Mouse (Mus musculus) kidney, postnatal 36 days (tissue): ENCODE measurements around the gene Mfsd4b1.

Experiments
- DNase-seq, 2 experiments: peaks; one replicate each; pipeline ENCODE4 v3.0.0; 2021 to 2022; ENCODE audit warnings: mixed read lengths in 2 of 2

The Mfsd4b1 gene

GRCm38 (mm10) chr10:40024554-40025428 lies at the start of gene Mfsd4b1:
Mfsd4b1 (minus strand) TSS chr10:40025268.
- peak; percentile 94 to 98 for DNase-seq

GRCm38 (mm10) chr10:40073608-40074007 lies 48.5 kb upstream of the Mfsd4b1 start:
- DNase-seq: peak; percentile 44 to 57

- DNase-seq: no peak
Observed at GRCm38 (mm10) chr10:40070684-40071083, 45.6 kb upstream of the Mfsd4b1 start.

DNA sequence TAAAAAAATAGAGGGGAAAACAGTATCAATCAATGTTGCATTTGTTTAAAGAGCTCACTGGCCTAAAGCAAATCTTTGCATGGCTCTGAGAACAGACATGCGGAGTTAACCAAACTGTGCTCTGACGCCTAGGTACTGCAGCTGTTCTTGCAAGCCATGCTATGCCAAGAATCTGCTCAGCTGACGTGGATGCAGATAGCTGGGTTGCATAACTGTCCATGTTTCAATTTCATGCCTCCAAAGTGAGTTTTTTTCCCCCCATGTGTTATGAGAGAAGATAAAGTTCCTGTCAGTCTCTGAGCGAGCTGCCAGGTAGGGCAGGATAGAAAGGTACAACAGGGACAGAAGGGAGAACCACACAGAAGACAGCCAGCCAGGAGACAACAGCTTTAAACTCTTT lies 44.2 kb upstream of the Mfsd4b1 start:
- peak in 1 of 2 experiments; percentile 63 for DNase-seq

- peak in 1 of 2 experiments; percentile 61 for DNase-seq
Observed at GRCm38 (mm10) chr10:40068595-40068994, 43.5 kb upstream of the Mfsd4b1 start.

GRCm38 (mm10) chr10:40067529-40067928 lies 42.5 kb upstream of the Mfsd4b1 start:
- no peak for DNase-seq

DNA sequence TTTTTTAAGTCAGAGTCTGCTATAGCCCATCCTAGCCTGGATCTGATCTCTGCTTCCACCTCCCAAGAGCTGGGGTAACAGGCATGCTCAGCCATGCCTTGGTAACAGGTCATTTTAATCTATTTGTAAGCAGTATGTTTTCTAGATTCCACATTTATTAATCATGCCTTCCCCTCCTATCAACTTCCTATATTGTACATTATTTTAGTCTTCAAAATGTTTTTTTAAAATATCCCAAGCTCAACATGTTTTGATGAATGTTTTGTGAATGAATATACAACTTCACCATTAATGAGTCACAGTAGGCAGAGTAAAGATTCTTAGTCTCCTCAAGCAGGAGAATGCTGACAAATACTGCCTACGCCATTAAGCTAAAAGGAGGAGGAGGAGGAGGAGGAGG lies 42.0 kb upstream of the Mfsd4b1 start:
- DNase-seq: no peak

- DNase-seq: no peak
Observed at GRCm38 (mm10) chr10:40065357-40065756, 40.3 kb upstream of the Mfsd4b1 start.

- peak; percentile 81 to 86 for DNase-seq
Observed at GRCm38 (mm10) chr10:40063291-40063890, 38.3 kb upstream of the Mfsd4b1 start.

DNA sequence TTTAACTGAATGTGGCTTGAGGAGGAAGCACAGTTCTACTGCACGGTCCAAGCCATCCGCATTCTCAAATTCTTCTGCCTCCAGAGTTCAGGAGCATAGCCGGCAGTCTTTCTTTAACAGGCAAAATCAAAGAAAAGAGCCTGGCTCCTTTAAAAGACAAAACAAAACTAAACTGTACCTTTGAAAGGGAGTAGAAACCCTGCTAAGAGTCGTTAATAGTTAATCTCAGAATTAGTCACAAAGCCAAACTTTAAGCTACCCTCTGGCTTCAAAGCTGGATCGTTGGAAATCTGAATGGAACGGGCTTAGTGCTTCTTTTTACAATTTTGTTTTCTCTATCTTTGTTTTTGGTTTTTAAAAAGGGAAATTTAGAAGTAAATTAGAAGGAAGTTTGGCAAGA lies 37.7 kb upstream of the Mfsd4b1 start:
- peak in 1 of 2 experiments; percentile 61 for DNase-seq

- no peak for DNase-seq
Observed at GRCm38 (mm10) chr10:40061926-40062325, 36.9 kb upstream of the Mfsd4b1 start.

GRCm38 (mm10) chr10:40058786-40059120 lies 33.7 kb upstream of the Mfsd4b1 start:
- DNase-seq: no peak

DNA sequence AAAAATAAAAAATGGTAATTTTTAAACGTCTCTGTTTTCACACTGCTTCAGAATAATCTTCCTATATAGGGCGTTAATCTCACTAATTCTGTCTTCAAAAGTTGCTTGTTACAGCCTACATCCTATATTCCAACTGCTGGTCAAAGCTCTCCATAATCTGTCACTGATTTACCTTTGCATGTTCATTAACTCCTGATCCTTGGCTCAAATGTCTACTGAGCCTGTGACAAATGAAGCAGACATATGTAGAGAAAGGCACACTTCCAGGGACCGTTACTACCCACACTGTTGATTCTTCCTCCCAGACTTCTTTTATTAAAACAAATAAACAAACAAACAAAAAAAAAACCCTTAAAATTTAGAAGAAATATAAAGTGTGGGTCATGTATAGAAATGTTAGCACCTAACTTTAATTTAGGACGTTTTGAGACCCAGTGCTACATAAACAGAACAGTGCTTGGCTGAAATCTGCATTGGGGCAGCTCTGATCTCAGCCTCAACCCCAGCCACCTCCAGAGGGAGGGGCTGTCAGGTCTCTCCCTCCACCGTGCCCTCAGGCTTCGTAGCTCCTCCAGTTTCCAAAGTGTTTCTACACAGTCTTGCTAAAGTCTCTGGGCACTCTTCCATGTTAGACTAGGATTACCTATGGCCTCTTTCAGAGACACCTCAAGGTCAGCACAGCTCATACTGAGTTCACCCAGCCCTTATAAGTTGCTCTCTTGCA lies 33.2 kb upstream of the Mfsd4b1 start:
- peak; percentile 54 to 65 for DNase-seq

GRCm38 (mm10) chr10:40057615-40058014 lies 32.5 kb upstream of the Mfsd4b1 start:
- no peak for DNase-seq

- DNase-seq: no peak
Observed at GRCm38 (mm10) chr10:40054455-40054854, 29.4 kb upstream of the Mfsd4b1 start.

DNA sequence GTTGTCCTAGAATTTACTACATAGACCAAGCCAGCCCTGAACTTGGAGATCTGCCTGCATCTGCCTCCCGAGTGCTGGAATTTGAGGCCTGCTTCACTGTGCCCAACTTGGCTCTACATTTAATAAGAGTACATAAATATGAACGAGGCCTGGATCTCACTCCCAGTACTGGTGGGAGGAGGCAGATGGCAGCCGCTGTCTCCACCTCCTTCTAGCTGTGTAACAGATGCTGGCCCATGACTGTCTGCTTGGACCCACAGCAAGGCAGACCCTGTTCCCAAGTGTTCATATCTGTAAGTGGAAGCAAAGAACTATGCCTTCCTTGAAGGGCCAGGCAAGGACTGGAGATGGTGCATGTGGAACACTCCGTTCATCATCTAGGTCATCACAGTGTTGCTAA lies 28.8 kb upstream of the Mfsd4b1 start:
- DNase-seq: no peak

DNA sequence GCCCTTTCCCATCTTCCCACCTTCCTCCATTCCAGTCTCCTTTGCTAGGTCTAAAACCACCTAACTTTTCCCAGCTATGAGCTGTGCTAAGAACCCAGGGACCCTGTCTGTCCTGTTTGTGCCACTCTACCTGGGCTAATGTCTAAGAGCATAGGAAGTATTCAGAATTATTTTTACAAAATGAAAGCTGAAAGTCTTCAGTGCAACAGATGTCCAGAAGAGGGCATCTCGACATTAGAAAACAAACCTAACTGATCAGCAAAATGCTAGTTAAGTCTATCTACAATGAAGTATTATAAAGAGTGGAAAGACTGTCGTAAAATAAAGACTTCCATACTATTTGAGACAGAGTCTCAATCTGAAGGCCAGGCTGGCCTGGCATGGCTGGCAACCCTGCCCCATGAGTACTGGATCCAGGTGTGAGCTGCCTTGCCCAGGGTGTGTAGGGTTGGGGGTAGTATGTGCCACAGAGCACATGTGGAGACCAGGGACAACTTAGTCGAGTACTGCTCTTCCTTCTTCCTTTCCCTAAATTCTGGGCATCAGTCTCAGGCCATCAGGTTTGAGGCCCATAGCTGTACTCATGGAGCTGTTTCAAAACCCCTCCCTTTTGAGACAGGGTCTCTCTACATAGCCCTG lies 28.3 kb upstream of the Mfsd4b1 start:
- DNase-seq: peak in 1 of 2 experiments; percentile 44

- no peak for DNase-seq
Observed at GRCm38 (mm10) chr10:40051997-40052396, 26.9 kb upstream of the Mfsd4b1 start.

- DNase-seq: no peak
Observed at GRCm38 (mm10) chr10:40050763-40051162, 25.7 kb upstream of the Mfsd4b1 start.

GRCm38 (mm10) chr10:40041339-40041738 lies 16.3 kb upstream of the Mfsd4b1 start:
- DNase-seq: peak; percentile 82 to 85

DNA sequence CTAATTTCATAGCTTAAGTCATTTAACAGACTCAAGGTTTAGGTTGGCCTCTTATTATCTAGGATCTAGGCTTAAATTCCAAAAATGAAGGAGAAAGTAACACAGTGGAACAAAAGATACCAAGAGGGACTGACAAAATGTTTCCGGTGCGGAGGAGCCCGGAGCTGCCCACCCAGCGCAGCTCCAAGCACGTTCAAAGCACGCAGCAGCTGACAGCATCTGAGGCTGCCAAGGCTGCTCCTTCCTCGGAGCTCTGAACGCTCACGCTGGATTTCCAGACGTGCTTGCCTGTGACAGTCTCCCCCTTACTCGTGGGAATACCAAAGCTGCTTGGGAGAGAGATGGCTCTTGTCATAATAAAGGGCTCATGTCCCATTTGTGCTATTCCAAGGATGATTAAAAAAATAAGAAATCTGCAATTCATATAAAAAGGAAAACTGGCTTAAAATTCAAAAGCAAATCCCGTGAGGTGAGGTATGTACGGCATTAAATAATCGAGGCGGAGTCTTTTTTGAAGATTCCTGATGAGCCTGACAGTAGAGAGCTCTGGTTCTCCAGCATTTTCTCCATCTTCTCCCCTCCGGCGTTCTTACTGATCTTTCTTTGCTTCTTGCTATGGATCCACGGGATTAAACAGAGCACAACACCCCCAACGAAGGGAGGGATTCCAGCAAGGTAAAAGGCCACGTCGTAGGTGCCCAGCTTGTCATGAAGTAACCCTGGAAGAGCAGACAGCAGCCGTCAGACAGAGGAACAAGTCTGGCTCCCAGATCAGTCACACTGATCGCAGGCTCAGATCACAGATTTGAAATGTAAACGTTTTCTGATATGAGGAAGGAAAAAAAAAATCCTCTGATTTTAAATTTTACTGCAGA lies 11.9 kb upstream of the Mfsd4b1 start:
- no peak for DNase-seq

DNA sequence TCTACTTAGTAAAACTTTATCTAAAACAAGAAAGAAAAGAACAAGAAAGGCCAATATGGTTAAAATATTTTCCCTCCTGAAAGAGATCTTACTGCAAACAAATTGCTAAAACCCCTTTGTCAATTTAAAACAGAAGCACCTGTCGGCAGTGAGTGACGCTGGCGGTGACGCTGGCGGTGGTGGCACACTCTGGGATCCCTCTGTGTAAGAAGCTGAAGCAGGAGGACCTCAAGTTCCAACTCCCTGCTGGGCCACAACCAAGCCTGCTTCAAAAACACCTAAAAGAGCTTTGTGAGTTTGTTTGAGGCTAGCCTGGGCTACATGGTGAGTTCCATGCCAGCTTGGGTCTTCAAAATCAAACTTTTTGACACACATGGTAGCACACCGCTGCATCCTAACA lies 9.9 kb upstream of the Mfsd4b1 start:
- no peak for DNase-seq
